Mouse (Mus musculus): ENCODE data around the gene Vmn1r2. TPM values are rescaled to one million over a fixed set of nuclear protein-coding genes. Genes with fewer than 3 reads are reported as not detected.
"Not testable (repeated sequence)": the region's sequence is repeated elsewhere in the genome, so short reads cannot be mapped to it uniquely, and the experiment has no call there.

The Vmn1r2 gene
- polyA plus RNA-seq, 1 experiment: not detected

- not testable (repeated sequence) for H3K36me3 ChIP-seq (ENCODE audit: control insufficient read depth, insufficient read depth, low read length); H3K4me1 ChIP-seq (replicated peaks; ENCODE audit: control insufficient read depth, insufficient read depth, low read length); H3K27ac ChIP-seq (ENCODE audit: control insufficient read depth, insufficient read depth, low read length); H3K4me3 ChIP-seq (ENCODE audit: control insufficient read depth, insufficient read depth, low read length); H3K27me3 ChIP-seq (ENCODE audit: control insufficient read depth, insufficient read depth, low read length); DNase-seq
- 83% methylated on average over 4 of the region's 4 CpGs for WGBS
These were observed 46.2 kb downstream of the Vmn1r2 start for GRCm38 (mm10) chr4:3213349-3213748.

DNA sequence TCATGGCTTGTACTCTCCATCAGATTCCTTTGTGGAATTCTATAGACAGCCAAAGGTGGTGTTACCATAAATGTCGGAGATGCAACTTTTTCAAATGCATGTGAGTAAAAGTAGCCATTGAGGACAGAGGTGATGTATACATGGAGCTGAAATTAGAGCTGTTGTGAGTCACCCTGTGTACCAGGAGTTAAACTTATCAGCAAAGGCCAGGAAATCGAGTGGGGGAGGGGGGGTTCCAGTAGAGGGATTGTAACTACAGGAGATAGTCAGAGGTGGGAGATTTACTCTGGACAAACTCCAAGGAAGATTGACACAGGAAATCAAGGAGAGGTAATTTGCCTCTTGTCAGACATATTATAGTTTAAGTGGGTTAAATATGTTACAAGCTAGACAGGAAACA, 49.3 kb downstream of the Vmn1r2 start:
- H3K27ac ChIP-seq (ENCODE audit: control insufficient read depth, insufficient read depth, low read length); H3K36me3 ChIP-seq (ENCODE audit: control insufficient read depth, insufficient read depth, low read length); H3K27me3 ChIP-seq (ENCODE audit: control insufficient read depth, insufficient read depth, low read length); DNase-seq; H3K4me3 ChIP-seq (ENCODE audit: control insufficient read depth, insufficient read depth, low read length); H3K4me1 ChIP-seq (replicated peaks; ENCODE audit: control insufficient read depth, insufficient read depth, low read length): not testable (repeated sequence)
- WGBS: 71% methylated on average over 2 of the region's 2 CpGs

Other genes starting within 250 kb of the Vmn1r2 start
- 0.09 TPM in 1 of 2 replicates, not detected in the other for gene Vmn1r3, start 18.0 kb downstream of the Vmn1r2 start, polyA plus RNA-seq (2012; rRNA removed)